Mouse (Mus musculus) embryo, embryonic 10 days (tissue): ENCODE results near the gene Rnase12.

Experiments used
- DNase-seq: peaks from one replicate; pipeline ENCODE4 v3.0.0-alpha.2; 2015; ENCODE audit warnings: low spot score

Rnase12 gene

GRCm38 (mm10) chr14:51085086-51085485 lies 27.6 kb upstream of the Rnase12 start:
- DNase-seq = no peak

GRCm38 (mm10) chr14:51083805-51084204 lies 26.3 kb upstream of the Rnase12 start:
- DNase-seq = no peak

- peak; percentile 88 for DNase-seq
Measured at GRCm38 (mm10) chr14:51082599-51083581, 25.4 kb upstream of the Rnase12 start.

GRCm38 (mm10) chr14:51081035-51081434 lies 23.6 kb upstream of the Rnase12 start:
- DNase-seq = no peak

GRCm38 (mm10) chr14:51079180-51079579 lies 21.7 kb upstream of the Rnase12 start:
- DNase-seq = no peak

- no peak for DNase-seq
Measured at GRCm38 (mm10) chr14:51074335-51074734, 16.9 kb upstream of the Rnase12 start, which contains the start of gene Olfr750. TSS of gene Olfr750 (minus strand) at chr14:51074435.

- DNase-seq = peak; percentile 54
Measured at GRCm38 (mm10) chr14:51069617-51070016, 12.2 kb upstream of the Rnase12 start.

- DNase-seq = no peak
Measured at GRCm38 (mm10) chr14:51068956-51069355, 11.5 kb upstream of the Rnase12 start.

GRCm38 (mm10) chr14:51060761-51061160 lies 3.3 kb upstream of the Rnase12 start:
- DNase-seq = no peak

- peak; percentile 33 for DNase-seq
Measured at GRCm38 (mm10) chr14:51054243-51055237, 2.9 kb downstream of the Rnase12 start.

GRCm38 (mm10) chr14:51053176-51053575 lies 4.3 kb downstream of the Rnase12 start:
- no peak for DNase-seq

GRCm38 (mm10) chr14:51051941-51052340 lies 5.5 kb downstream of the Rnase12 start:
- no peak for DNase-seq

GRCm38 (mm10) chr14:51050063-51050462 lies 7.4 kb downstream of the Rnase12 start, which contains the start of gene Rnase11:
TSS of gene Rnase11 (minus strand) at chr14:51050163.
- no peak for DNase-seq

- DNase-seq = no peak
Measured at GRCm38 (mm10) chr14:51047846-51048245, 9.6 kb downstream of the Rnase12 start.

GRCm38 (mm10) chr14:51041769-51042168 lies 15.7 kb downstream of the Rnase12 start, which contains the start of gene Rnase9:
TSS of gene Rnase9 (minus strand) at chr14:51041869.
- DNase-seq = no peak

- no peak for DNase-seq
Measured at GRCm38 (mm10) chr14:51036214-51036613, 21.2 kb downstream of the Rnase12 start.

- no peak for DNase-seq
Measured at GRCm38 (mm10) chr14:51035206-51035605, 22.3 kb downstream of the Rnase12 start.

- no peak for DNase-seq
Measured at GRCm38 (mm10) chr14:51027387-51028155, 29.9 kb downstream of the Rnase12 start.

- DNase-seq = peak; percentile 89
Measured at GRCm38 (mm10) chr14:51026391-51027133, 30.9 kb downstream of the Rnase12 start.

- no peak for DNase-seq
Measured at GRCm38 (mm10) chr14:51024820-51025219, 32.6 kb downstream of the Rnase12 start.

GRCm38 (mm10) chr14:51023457-51023856 lies 34.0 kb downstream of the Rnase12 start:
- no peak for DNase-seq
